Mouse (Mus musculus) kidney, embryonic 15.5 days (tissue): ENCODE measurements at regions not wholly inside any gene's neighbourhood (a gene's known extent, or its start where the extent isn't known, plus 50 kb on each side); places are given as distances from the start of the nearest gene placed in this dataset.

Source experiments
- ATAC-seq: fragments of 200-750 bp; cut with Nextera tagmentation; replicated peaks from 2 replicates; pipeline ENCODE4 v1.8.0; 2017; ENCODE audit warnings: moderate TSS enrichment; ENCODE audit not compliant: low FRiP score
- H3K27ac ChIP-seq: fragments of 300-500 bp; sonication (generic); 2 replicates; pipeline ENCODE4 v1.5.1; 2015; ENCODE audit warnings: mild to moderate bottlenecking, inconsistent platforms
- H3K27me3 ChIP-seq: fragments of 300-500 bp; sonication (generic); 2 replicates; pipeline ENCODE4 v1.6.1; 2015; ENCODE audit warnings: inconsistent platforms
- H3K36me3 ChIP-seq: fragments of 300-500 bp; sonication (generic); 2 replicates; pipeline ENCODE4 v1.6.1; 2015; ENCODE audit warnings: inconsistent platforms
- H3K4me1 ChIP-seq: fragments of 300-500 bp; sonication (generic); 2 replicates; pipeline ENCODE4 v1.6.1; 2015; ENCODE audit warnings: inconsistent platforms
- H3K4me2 ChIP-seq: fragments of 300-500 bp; sonication (generic); 2 replicates; pipeline ENCODE4 v1.6.1; 2015; ENCODE audit warnings: moderate library complexity, mild to moderate bottlenecking, inconsistent platforms
- H3K4me3 ChIP-seq: fragments of 300-500 bp; sonication (generic); replicated peaks from 2 replicates; pipeline ENCODE4 v1.5.1; 2015; ENCODE audit warnings: mild to moderate bottlenecking, inconsistent platforms
- H3K9ac ChIP-seq: fragments of 300-500 bp; sonication (generic); 2 replicates; pipeline ENCODE4 v1.6.1; 2015; ENCODE audit warnings: mild to moderate bottlenecking, inconsistent platforms
- H3K9me3 ChIP-seq: fragments of 300-500 bp; sonication (generic); replicated peaks from 2 replicates; pipeline ENCODE4 v1.6.1; 2016; ENCODE audit warnings: inconsistent platforms
- WGBS: fragments of 180-500 bp; shearing (Covaris S2); methylation state at CpG from one replicate; pipeline ENCODE4 v1.1.7; 2015; ENCODE audit warnings: mixed read lengths; 5-methylcytosine and 5-hydroxymethylcytosine counted together

GRCm38 (mm10) chr13:100883711-100884110 lies 50.5 kb upstream of the Slc30a5 start:
- H3K4me2 ChIP-seq: no peak overlapping the region
- H3K9me3 ChIP-seq: no peaks in the 10 kb centered on the region
- 79% methylated on average over 8 of the region's 8 CpGs for WGBS
- no peaks in the 10 kb centered on the region for H3K36me3 ChIP-seq
- peaks cover 3% of the 10 kb centered on the region; the same call in 1 of the 2 replicates for H3K4me1 ChIP-seq
- H3K4me3 ChIP-seq: no peak overlapping the region
- H3K27me3 ChIP-seq: no peaks in the 10 kb centered on the region
- H3K9ac ChIP-seq: no peak overlapping the region
- ATAC-seq: no peak
- H3K27ac ChIP-seq: no peak overlapping the region
